Mouse (Mus musculus) ES-E14 (cell line): ENCODE results near the gene Emb.

ENCODE experiments used
- MAFK ChIP-seq: IDR thresholded peaks from 2 replicates; pipeline ENCODE4 v1.6.1; 2014; ENCODE audit warnings: mild to moderate bottlenecking, low read depth, low read length, inconsistent platforms; ENCODE audit not compliant: insufficient read depth
- ZNF384 ChIP-seq: IDR thresholded peaks from 2 replicates; pipeline ENCODE4 v1.6.1; 2012; ENCODE audit warnings: low read depth, low read length, inconsistent platforms

DNA sequence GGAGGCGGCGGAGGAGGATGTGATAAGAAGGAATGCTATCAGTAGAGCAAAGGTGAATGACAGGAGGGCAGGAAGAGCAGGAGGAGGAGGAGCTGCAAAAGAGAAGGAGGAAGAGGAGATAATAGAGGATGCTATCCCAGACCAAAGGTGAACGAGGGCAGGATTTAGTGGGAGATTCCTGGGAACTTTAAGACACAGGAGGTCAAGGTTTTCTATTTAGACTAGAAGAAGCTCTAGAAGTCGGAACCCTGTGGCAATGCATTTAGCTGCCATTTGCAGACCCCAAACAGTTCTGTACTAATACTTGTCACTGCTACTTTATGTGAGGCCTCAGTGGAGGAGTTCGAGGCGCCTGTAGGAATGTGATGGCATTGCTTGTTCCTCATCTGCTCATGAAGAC, at the start of gene Emb:
- TF ChIP-seq ZNF384 (no peak), MAFK (no peak)
